Mouse (Mus musculus) gastrocnemius, adult 8-10 months (tissue): ENCODE data around the gene Fam110a. TPM values are rescaled to one million over a fixed set of nuclear protein-coding genes. Genes with fewer than 3 reads are reported as not detected.
A peak's percentile ranks its signal among the peaks of the same experiment; 100 is the strongest.

Experiments used
- DNase-seq, 2 experiments: peaks; one replicate each; pipeline ENCODE4 v3.0.0; 2022; ENCODE audit warnings: low spot score in 2 of 2
- total RNA-seq, 4 experiments: library from RNA; stranded (reverse); gene quantifications; 2 replicates each; pipeline ENCODE4 v1.2.4; 2022

Fam110a gene
- 1 to 10 TPM; 1.3 to 1.5 (median 1.4) TPM for total RNA-seq

GRCm38 (mm10) chr2:151979470-151980354 is at the start of gene Fam110a:
Fam110a (minus strand) TSS chr2:151980219.
- DNase-seq, result peak; percentile 89 to 91

- DNase-seq, result peak; percentile 47 to 68
Observed at GRCm38 (mm10) chr2:152029252-152030082, 49.4 kb upstream of the Fam110a start.

GRCm38 (mm10) chr2:152024883-152025422 is 44.9 kb upstream of the Fam110a start:
- no peak for DNase-seq

- no peak for DNase-seq
Observed at GRCm38 (mm10) chr2:152022022-152022421, 42.0 kb upstream of the Fam110a start.

GRCm38 (mm10) chr2:152020255-152020654 is 40.2 kb upstream of the Fam110a start:
- DNase-seq, result no peak

GRCm38 (mm10) chr2:152016666-152017065 is 36.6 kb upstream of the Fam110a start:
- no peak for DNase-seq

- DNase-seq, result no peak
Observed at GRCm38 (mm10) chr2:152015997-152016396, 36.0 kb upstream of the Fam110a start.

GRCm38 (mm10) chr2:152012701-152013100 is 32.7 kb upstream of the Fam110a start:
- no peak for DNase-seq

GRCm38 (mm10) chr2:152012222-152012621 is 32.2 kb upstream of the Fam110a start:
- no peak for DNase-seq

GRCm38 (mm10) chr2:152011724-152012123 is 31.7 kb upstream of the Fam110a start:
- no peak for DNase-seq

GRCm38 (mm10) chr2:152010661-152011060 is 30.6 kb upstream of the Fam110a start:
- no peak for DNase-seq

- no peak for DNase-seq
Observed at GRCm38 (mm10) chr2:152010251-152010650, 30.2 kb upstream of the Fam110a start.

GRCm38 (mm10) chr2:152009061-152009779 is 29.2 kb upstream of the Fam110a start:
- DNase-seq, result no peak

GRCm38 (mm10) chr2:152007783-152008182 is 27.8 kb upstream of the Fam110a start:
- no peak for DNase-seq

GRCm38 (mm10) chr2:152002529-152002928 is 22.5 kb upstream of the Fam110a start:
- DNase-seq, result no peak

- no peak for DNase-seq
Observed at GRCm38 (mm10) chr2:152000735-152001134, 20.7 kb upstream of the Fam110a start.

GRCm38 (mm10) chr2:152000291-152000679 is 20.3 kb upstream of the Fam110a start:
- DNase-seq, result no peak

GRCm38 (mm10) chr2:151999669-152000290 is 19.8 kb upstream of the Fam110a start:
- DNase-seq, result no peak

- no peak for DNase-seq
Observed at GRCm38 (mm10) chr2:151998932-151999331, 18.9 kb upstream of the Fam110a start.

GRCm38 (mm10) chr2:151998505-151998899 is 18.5 kb upstream of the Fam110a start:
- no peak for DNase-seq
